ENCODE assay signal across 10 mouse cellular contexts in the genomic region with DNA sequence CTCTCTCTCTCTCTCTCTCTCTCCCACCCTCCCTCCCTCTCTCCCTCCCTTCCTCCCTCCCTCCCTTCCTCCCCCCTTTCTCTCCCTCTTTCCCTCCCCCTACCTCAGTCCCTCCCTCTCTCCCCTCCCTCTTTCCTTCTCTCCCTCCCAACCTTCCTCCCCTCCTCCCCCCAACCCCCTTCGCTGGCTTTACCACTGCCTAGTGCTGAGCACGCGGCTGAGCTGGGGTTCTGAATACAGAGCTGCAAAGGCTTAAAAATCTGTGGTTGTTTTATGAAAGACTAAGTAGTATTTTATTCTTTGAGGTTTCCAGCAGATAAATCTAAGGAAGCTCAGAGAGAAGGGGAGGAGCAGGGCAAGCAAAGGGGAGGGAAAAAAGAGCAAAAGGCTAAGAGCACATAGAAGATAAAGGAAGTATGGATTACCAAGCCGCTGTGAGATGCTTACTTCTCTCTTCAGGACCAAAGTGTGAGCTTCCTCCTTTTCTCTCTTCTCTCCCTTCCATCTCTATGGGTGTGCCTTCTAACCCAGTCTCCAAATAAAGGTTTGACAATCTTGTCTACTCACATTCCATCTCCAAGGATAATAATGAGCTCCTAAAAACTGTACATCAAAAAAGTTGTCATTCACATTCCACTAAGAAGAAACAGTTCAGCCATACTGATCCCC. TPM values are rescaled to one million over a fixed set of nuclear protein-coding genes. Genes with fewer than 3 reads are reported as not detected.
DNase-seq lines count a peak whose midpoint lies in the region; ATAC-seq lines count a peak whose summit lies in the region.
"Had no signal": no experiment of that assay in that cellular context is flagged by ENCODE, and none has a peak within 500 bp of the region (broad histone marks: within the 10 kb centered on the region; RNA-seq: fewer than 3 reads in every experiment).

A gene (minus strand): TSS at position 619 of the 669 bp plus-strand sequence.

- DNase-seq in cerebellum, postnatal 10 days = peak; percentile 24 to 53
- DNase-seq in cerebellum, adult 18-20 months = no peak
- DNase-seq in right cerebral cortex, postnatal 10 days (ENCODE audit: low spot score in 2 of 2) = peak; percentile 24 to 42
- no peak for DNase-seq in right cerebral cortex, postnatal 36 days (ENCODE audit: low spot score in 2 of 2)
- no peak for DNase-seq in left cerebral cortex, postnatal 36 days (ENCODE audit: low spot score in 2 of 2)
- no peak for DNase-seq in thymus, postnatal 14 days
- no peak for DNase-seq in heart, postnatal 14 days

- no peak within 1 kb of the TSS for H3K27ac ChIP-seq in stomach, embryonic 14.5 days (ENCODE audit: low read length)

- no peak for ATAC-seq in stomach, embryonic 14.5 days (ENCODE audit: insufficient number of reproducible peaks, insufficient read depth, low FRiP score, low read depth)

- no peak within 1 kb of the TSS for H3K9ac ChIP-seq in stomach, embryonic 14.5 days (replicated peaks; ENCODE audit: low read depth, low read length)

- no peaks in the 10 kb centered on the region for H3K9me3 ChIP-seq in stomach, embryonic 14.5 days (ENCODE audit: control insufficient read depth, low read depth, low read length)

- intact Hi-C loops in left cerebral cortex, postnatal 36 days (cut with DNase I) = loop anchor here (10.0 kb wide), 1 partner anchor 128 kb away; no protein-coding TSS in a partner anchor
- intact Hi-C loops in heart, postnatal 14 days (cut with DNase I) = no loop called here

- H3K36me3 ChIP-seq in stomach, embryonic 14.5 days (ENCODE audit: control insufficient read depth, insufficient read depth, low read length) = no peaks in the 10 kb centered on the region

- 10% methylated on average over 4 of the region's 4 CpGs for WGBS in stomach, embryonic 14.5 days

- peak within 1 kb of the TSS; percentile 39 for H3K4me2 ChIP-seq in stomach, embryonic 14.5 days (replicated peaks; ENCODE audit: low read depth, low read length)

- no peaks in the 10 kb centered on the region for H3K27me3 ChIP-seq in stomach, embryonic 14.5 days (ENCODE audit: control insufficient read depth, insufficient read depth, low read length)

- peak within 1 kb of the TSS; percentile 30 for H3K4me3 ChIP-seq in stomach, embryonic 14.5 days (ENCODE audit: low read depth, low read length)

- H3K4me1 ChIP-seq in stomach, embryonic 14.5 days (ENCODE audit: control insufficient read depth, insufficient read depth, low read length) = no peaks in the 10 kb centered on the region

RNA-seq across cellular contexts. Expression of the gene that starts here (rescaled TPM):
- total RNA-seq in left cerebral cortex, postnatal 36 days (2021) = 100 to 1,000 TPM in 1 of 2 experiments, 10 to 100 TPM in 1; 90.5 to 109 TPM
- polyA plus RNA-seq in stomach, embryonic 14.5 days (2014; fragmentation: Nextera tagmentation; extraction: Ambion mirVana) = 3.6 and 4.1 TPM in 2 replicates
- total RNA-seq in heart, postnatal 14 days (2021) = under 1 TPM; 0.29 to 0.37 TPM
- total RNA-seq: common myeloid progenitor, adult 5-6 weeks; neutrophil, adult 5-6 weeks had no signal

Comparison
In these comparisons a context has a peak if more than half of its experiments do, and no peak if none do; other contexts are left out.
1. RNA of the gene that starts here (total RNA-seq): 90.5 to 109 TPM in left cerebral cortex, postnatal 36 days; 0.29 to 0.37 TPM in heart, postnatal 14 days; every median in the first group is over 10 times any median in the second.
2. DNase-seq: peak in cerebellum, postnatal 10 days (2 of 2) and right cerebral cortex, postnatal 10 days (2 of 2); none in cerebellum, adult 18-20 months (0 of 2), right cerebral cortex, postnatal 36 days (0 of 2), left cerebral cortex, postnatal 36 days (0 of 2), thymus, postnatal 14 days (single experiment) and heart, postnatal 14 days (0 of 2).